Mouse (Mus musculus) forebrain, embryonic 12.5 days (tissue): ENCODE measurements around the gene Spock1. TPM values are rescaled to one million over a fixed set of nuclear protein-coding genes. Genes with fewer than 3 reads are reported as not detected.

Source experiments
- ATAC-seq: fragments of 200-750 bp; cut with Nextera tagmentation; 2 replicates; pipeline ENCODE4 v1.8.0; 2017; ENCODE audit warnings: moderate TSS enrichment; ENCODE audit not compliant: low FRiP score
- H3K27ac ChIP-seq: fragments of 300-500 bp; sonication (generic); 2 replicates; pipeline ENCODE4 v1.5.1; 2016; ENCODE audit warnings: mild to moderate bottlenecking
- H3K27me3 ChIP-seq: fragments of 300-500 bp; sonication (generic); 2 replicates; pipeline ENCODE4 v1.6.1; 2016; ENCODE audit warnings: mild to moderate bottlenecking
- H3K36me3 ChIP-seq: fragments of 300-500 bp; sonication (generic); replicated peaks from 2 replicates; pipeline ENCODE4 v1.6.1; 2016; ENCODE audit warnings: mild to moderate bottlenecking
- H3K4me1 ChIP-seq: fragments of 300-500 bp; sonication (generic); 2 replicates; pipeline ENCODE4 v1.6.1; 2016
- H3K4me2 ChIP-seq: fragments of 300-500 bp; sonication (generic); 2 replicates; pipeline ENCODE4 v1.6.1; 2016; ENCODE audit warnings: mild to moderate bottlenecking, moderate library complexity
- H3K4me3 ChIP-seq: fragments of 300-500 bp; sonication (generic); replicated peaks from 2 replicates; pipeline ENCODE4 v1.5.1; 2016; ENCODE audit warnings: mild to moderate bottlenecking
- H3K9ac ChIP-seq: fragments of 300-500 bp; sonication (generic); 2 replicates; pipeline ENCODE4 v1.6.1; 2016; ENCODE audit warnings: mild to moderate bottlenecking
- H3K9me3 ChIP-seq: fragments of 300-500 bp; sonication (generic); 2 replicates; pipeline ENCODE4 v1.6.1; 2016
- WGBS: fragments of 180-500 bp; shearing (Covaris S2); methylation state at CpG from one replicate; pipeline ENCODE4 v1.1.7; 2016; 5-methylcytosine and 5-hydroxymethylcytosine counted together
- polyA plus RNA-seq: library from polyadenylated mRNA; unstranded; fragments of >200 nt; fragmentation: Nextera tagmentation; extraction: Ambion mirVana; gene quantifications from 2 replicates; pipeline ENCODE4 v1.2.1, GENCODE M21; 2016

Gene Spock1
- polyA plus RNA-seq, 1 experiment from 2014 or later: 9.5 TPM

DNA sequence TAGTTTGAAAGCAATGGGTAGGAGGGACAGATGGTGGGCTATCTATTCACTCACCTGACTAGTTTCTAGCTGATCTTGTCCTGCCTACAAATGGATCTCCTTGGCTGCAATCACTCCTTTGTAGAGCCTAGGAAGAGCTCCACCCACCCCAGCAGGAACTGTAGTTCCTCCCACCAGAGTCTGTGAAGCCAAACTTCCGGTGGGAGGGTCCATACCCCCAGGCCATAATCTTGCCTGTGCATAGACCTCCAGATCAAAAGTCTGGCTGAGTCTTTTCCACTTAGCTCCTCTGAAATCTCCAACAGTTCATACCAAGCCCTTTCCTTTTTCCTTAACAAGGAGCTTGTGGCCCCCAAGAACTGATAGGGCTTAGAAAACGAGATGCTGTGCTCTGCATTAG, 78.0 kb downstream of the Spock1 start:
- Histone ChIP-seq H3K27ac (no peak overlapping the region), H3K4me1 (no peaks in the 10 kb centered on the region), H3K4me3 (no peak overlapping the region), H3K27me3 (no peaks in the 10 kb centered on the region), H3K4me2 (no peak overlapping the region), H3K9me3 (peaks cover 9% of the 10 kb centered on the region; the same call in 1 of the 2 replicates), H3K36me3 (no peaks in the 10 kb centered on the region), H3K9ac (no peak overlapping the region)
- ATAC-seq: no peak
- WGBS: 44% methylated on average over 2 of the region's 2 CpGs

DNA sequence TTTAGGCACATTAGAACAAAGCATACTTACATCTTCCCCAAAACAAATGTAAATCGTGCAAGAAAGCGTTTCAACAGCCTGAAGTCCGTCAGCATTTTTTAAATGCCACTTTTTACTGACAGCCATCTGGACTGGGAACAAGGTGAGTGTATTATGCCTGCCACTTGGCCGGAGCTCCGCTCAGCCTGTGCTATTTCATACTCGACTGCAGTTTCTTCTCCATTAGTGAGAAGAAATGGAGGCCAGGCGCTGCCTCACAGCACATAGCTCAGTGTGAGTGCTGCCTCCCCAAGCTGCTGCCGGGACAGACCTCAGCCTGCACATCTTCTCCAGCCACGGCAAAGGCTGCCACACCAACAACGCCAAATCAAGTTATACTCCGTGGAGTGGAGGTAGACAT, 91.9 kb downstream of the Spock1 start:
- Histone ChIP-seq H3K4me1 (no peaks in the 10 kb centered on the region), H3K9me3 (peaks cover 11% of the 10 kb centered on the region; the same call in 1 of the 2 replicates), H3K4me2 (no peak overlapping the region), H3K27ac (no peak overlapping the region), H3K4me3 (no peak overlapping the region), H3K9ac (no peak overlapping the region), H3K36me3 (no peaks in the 10 kb centered on the region), H3K27me3 (no peaks in the 10 kb centered on the region)
- no peak for ATAC-seq
- 90% methylated on average over 11 of the region's 11 CpGs for WGBS

DNA sequence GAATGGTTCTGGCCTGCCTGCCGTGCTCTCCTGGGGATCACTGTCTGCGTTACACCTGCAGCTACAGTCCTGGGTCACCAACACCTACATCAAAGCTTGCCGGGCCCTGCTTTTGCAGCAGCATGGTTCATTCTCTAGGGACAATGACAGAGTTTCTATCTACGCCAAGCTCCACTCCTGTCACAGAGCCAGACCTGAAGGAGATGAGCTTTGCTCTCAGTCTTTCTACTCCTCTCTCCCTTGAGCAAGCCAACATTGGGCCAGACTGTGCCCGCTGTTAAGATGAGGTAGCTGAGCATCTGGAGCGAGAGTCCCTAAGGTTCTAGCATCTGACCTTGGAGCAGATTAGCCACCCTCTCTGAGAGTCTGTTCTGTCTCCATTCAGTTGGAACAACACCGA, 95.5 kb downstream of the Spock1 start:
- H3K27ac ChIP-seq: no peak overlapping the region
- H3K4me1 ChIP-seq: no peaks in the 10 kb centered on the region
- no peaks in the 10 kb centered on the region for H3K27me3 ChIP-seq
- WGBS: 91% methylated on average over 7 of the region's 7 CpGs
- no peak overlapping the region for H3K9ac ChIP-seq
- H3K4me2 ChIP-seq: no peak overlapping the region
- no peak overlapping the region for H3K4me3 ChIP-seq
- ATAC-seq: no peak
- no peaks in the 10 kb centered on the region for H3K36me3 ChIP-seq
- peaks cover 7% of the 10 kb centered on the region; the same call in 1 of the 2 replicates for H3K9me3 ChIP-seq

DNA sequence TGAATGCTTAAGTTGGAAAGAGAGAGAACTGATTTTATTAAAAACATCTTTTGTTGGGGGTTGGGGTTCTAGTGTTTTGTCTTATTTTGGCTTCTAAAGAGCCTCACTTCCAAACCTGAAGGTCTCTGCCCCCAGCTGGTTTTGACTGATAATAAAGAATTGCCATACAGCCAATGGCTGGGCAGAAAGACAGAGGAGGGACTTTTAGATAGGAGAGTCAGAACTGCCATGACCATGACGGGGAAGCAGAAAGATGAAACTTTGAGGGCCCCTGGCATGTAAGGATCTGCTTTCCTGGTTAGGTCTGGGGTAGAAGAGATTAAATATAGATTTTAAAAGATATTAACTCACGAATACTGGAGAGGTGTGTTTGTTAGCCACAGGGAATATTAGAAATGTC, 96.9 kb downstream of the Spock1 start:
- H3K9ac ChIP-seq: no peak overlapping the region
- peaks cover 2% of the 10 kb centered on the region; the same call in 1 of the 2 replicates for H3K4me1 ChIP-seq
- no peaks in the 10 kb centered on the region for H3K9me3 ChIP-seq
- no peak overlapping the region for H3K27ac ChIP-seq
- 77% methylated on average over 2 of the region's 2 CpGs for WGBS
- no peak for ATAC-seq
- H3K36me3 ChIP-seq: no peaks in the 10 kb centered on the region
- no peaks in the 10 kb centered on the region for H3K27me3 ChIP-seq
- no peak overlapping the region for H3K4me2 ChIP-seq
- H3K4me3 ChIP-seq: no peak overlapping the region

DNA sequence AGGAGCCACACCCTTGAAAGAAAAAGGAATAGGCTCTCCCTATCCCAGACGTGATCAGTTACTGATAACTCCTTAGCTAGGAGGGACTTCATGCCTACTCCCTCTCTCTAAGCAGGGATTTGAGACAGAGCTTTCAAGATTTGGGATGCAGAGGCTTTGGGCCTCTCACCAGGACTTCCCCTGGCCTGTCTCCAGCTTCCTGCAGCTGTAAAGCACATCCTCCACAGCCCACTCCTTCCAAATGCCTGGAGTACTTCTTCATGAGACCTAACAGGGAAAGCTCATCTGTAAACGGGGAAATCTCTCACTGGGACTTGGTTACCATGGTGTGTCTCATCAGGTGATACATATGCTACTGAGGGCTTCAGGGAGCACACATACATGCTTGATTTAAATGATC, 97.3 kb downstream of the Spock1 start:
- Histone ChIP-seq H3K4me2 (no peak overlapping the region), H3K27ac (no peak overlapping the region), H3K4me1 (peaks cover 5% of the 10 kb centered on the region; the same call in 1 of the 2 replicates), H3K27me3 (no peaks in the 10 kb centered on the region), H3K4me3 (no peak overlapping the region), H3K9me3 (no peaks in the 10 kb centered on the region), H3K9ac (no peak overlapping the region), H3K36me3 (no peaks in the 10 kb centered on the region)
- ATAC-seq: no peak
- 59% methylated on average over 2 of the region's 2 CpGs for WGBS

DNA sequence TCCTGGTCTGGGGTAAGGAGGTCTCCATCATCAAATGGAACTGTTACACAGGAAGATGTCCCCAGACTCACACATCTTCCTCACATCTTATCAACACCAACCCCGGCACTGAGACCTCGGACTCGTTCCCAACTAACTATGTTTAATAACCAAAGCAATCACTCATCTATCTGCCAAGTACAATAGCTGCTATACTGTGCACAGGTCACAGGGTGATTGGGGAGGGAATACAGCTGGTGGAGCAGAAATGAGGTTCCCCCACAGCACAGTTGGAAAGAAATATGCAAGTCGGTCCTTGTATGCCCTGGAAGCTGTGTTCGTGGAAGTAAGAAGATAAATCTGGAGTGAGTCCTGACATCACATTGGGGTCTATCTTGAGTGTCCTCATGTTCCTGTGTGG, 98.0 kb downstream of the Spock1 start:
- Histone ChIP-seq H3K9me3 (no peaks in the 10 kb centered on the region), H3K27ac (no peak overlapping the region), H3K9ac (no peak overlapping the region), H3K4me2 (no peak overlapping the region), H3K36me3 (no peaks in the 10 kb centered on the region), H3K4me3 (no peak overlapping the region), H3K4me1 (peaks cover 5% of the 10 kb centered on the region; the same call in 1 of the 2 replicates), H3K27me3 (no peaks in the 10 kb centered on the region)
- ATAC-seq: no peak
- WGBS: 89% methylated on average over 5 of the region's 5 CpGs

DNA sequence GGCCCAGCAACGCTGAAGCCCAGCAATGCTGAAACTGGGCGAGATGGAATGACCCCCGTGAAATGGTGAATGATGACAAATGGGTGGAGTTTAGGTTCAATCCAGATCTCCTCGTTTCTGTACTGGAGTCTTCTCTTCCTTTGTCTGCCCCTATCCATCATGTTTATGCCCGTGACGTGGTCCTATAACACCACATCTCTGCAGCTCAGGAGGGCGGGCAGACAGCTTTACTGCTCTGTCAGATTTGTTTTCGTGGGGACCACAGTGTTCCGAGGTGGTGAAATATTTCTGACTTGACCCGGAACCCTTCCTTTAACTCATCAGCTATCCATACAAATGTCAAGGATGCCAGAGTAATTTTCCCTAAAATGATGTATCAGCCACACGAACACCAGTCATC, 98.5 kb downstream of the Spock1 start:
- 93% methylated on average over 11 of the region's 11 CpGs for WGBS

DNA sequence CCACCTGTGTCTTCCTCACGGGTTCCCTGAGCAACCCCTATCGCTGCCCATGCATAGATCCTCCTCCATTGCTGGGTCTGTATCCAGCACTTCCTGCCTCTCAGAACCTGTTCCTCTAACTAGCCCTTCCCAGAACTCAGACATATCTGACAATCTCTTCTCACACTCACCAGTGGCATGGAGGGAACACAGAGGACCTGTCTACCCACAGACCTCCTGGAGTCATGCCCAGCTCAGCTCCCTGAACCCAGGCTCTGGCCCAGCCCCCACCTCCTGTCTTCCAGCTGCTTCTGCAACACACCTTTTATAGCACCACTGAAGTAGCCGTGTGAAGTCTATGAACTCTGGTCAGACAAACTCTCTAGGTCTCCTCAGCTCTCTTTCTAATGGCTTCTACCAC, 101.3 kb downstream of the Spock1 start:
- Histone ChIP-seq H3K27me3 (no peaks in the 10 kb centered on the region), H3K9me3 (no peaks in the 10 kb centered on the region), H3K36me3 (no peaks in the 10 kb centered on the region), H3K9ac (no peak overlapping the region), H3K4me2 (no peak overlapping the region), H3K4me3 (no peak overlapping the region), H3K4me1 (peaks cover 5% of the 10 kb centered on the region; the same call in 1 of the 2 replicates), H3K27ac (no peak overlapping the region)
- 94% methylated on average over 3 of the region's 3 CpGs for WGBS
- ATAC-seq: no peak

More for the DNA sequence above, 98.5 kb downstream of the Spock1 start:
- Histone ChIP-seq H3K27ac (no peak overlapping the region), H3K27me3 (no peaks in the 10 kb centered on the region), H3K4me3 (no peak overlapping the region), H3K4me2 (no peak overlapping the region), H3K9ac (no peak overlapping the region), H3K4me1 (peaks cover 5% of the 10 kb centered on the region; the same call in 1 of the 2 replicates), H3K9me3 (no peaks in the 10 kb centered on the region), H3K36me3 (no peaks in the 10 kb centered on the region)
- ATAC-seq: no peak

DNA sequence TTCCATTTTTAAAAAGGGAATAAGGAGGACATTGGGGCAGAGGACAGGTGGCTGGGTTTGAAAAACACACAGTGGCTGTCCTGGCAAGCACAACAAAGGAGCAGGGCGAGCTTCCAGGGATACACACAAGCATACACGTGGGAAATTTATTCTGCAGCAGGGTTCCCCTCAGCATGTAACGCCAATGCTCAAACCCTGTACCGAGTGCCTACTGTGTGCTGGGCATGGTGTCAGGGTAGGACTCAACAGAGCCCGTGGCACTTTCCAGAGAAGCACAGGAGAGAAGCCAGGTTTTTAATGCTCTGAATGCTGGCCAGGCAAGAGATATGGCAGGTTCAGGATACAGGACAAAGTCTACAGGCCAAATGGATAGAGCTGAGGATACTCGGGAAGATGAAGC, 101.8 kb downstream of the Spock1 start:
- Histone ChIP-seq H3K27ac (no peak overlapping the region), H3K36me3 (no peaks in the 10 kb centered on the region)

DNA sequence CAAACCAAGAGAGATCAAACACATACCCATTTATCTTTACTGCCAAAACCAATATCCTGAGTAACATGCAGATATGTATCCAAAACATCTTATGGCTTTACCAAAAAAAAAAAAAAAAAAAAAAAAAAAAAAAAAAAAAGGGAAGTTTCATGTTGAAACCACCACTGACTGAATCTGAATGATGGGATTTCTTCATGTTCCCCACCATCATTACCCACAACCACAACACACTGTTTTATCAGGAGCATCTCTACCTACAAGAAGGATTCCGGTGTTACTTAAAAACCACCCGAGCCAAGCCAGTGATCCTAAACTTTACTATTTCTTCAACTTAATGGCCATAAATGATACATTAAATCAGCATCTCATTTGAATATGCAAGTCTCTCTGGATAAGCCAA, 109.5 kb downstream of the Spock1 start:
- WGBS: 95% methylated on average over 2 of the region's 2 CpGs
- H3K4me3 ChIP-seq: no peak overlapping the region
- no peaks in the 10 kb centered on the region for H3K27me3 ChIP-seq
- no peak for ATAC-seq
- no peak overlapping the region for H3K9ac ChIP-seq
- H3K36me3 ChIP-seq: no peaks in the 10 kb centered on the region
- no peak overlapping the region for H3K27ac ChIP-seq
- no peak overlapping the region for H3K4me2 ChIP-seq
- H3K9me3 ChIP-seq: no peaks in the 10 kb centered on the region
- H3K4me1 ChIP-seq: no peaks in the 10 kb centered on the region

More for the DNA sequence above, 101.8 kb downstream of the Spock1 start:
- Histone ChIP-seq H3K9ac (no peak overlapping the region), H3K27me3 (no peaks in the 10 kb centered on the region), H3K9me3 (no peaks in the 10 kb centered on the region), H3K4me3 (no peak overlapping the region), H3K4me2 (no peak overlapping the region), H3K4me1 (peaks cover 5% of the 10 kb centered on the region; the same call in 1 of the 2 replicates)
- ATAC-seq: no peak
- WGBS: 79% methylated on average over 6 of the region's 6 CpGs

DNA sequence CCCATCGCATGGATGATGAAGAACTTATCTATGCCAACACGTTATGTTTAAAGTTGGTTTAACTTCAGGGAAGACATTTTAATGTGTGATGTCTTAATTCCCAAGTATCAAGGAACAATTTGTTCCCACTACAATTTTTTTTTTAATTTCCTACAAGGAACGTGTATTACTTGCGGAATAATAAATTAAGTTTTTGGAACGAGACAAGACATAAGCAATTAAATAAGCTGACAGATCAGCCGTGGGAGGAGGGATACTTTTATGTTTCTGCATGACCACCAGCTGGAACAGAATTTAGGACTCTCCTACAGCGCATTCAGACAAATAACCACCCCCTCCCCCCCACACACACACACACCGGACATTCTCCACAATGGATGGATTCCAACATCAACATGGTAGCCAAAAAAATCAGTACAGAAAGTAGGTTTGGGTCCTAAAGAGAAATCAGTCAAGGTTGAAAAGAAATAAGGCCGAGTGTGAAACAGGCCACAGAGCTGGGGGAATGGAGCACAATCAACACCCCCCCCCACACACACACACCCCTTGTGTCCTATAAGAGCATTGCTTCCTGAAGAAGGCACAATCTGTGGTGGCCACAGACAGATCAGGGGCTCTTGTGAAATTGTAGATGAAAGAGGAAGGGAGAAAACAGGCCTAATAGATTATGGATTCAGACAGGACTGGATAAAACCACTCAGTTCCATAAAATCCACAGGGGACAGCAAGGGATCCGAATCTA, 111.0 kb downstream of the Spock1 start:
- H3K4me3 ChIP-seq: no peak overlapping the region
- H3K4me1 ChIP-seq: no peaks in the 10 kb centered on the region
- no peak overlapping the region for H3K27ac ChIP-seq
- no peaks in the 10 kb centered on the region for H3K36me3 ChIP-seq
- no peaks in the 10 kb centered on the region for H3K27me3 ChIP-seq
- ATAC-seq: no peak
- no peak overlapping the region for H3K4me2 ChIP-seq
- no peak overlapping the region for H3K9ac ChIP-seq
- WGBS: 88% methylated on average over 10 of the region's 10 CpGs
- no peaks in the 10 kb centered on the region for H3K9me3 ChIP-seq

DNA sequence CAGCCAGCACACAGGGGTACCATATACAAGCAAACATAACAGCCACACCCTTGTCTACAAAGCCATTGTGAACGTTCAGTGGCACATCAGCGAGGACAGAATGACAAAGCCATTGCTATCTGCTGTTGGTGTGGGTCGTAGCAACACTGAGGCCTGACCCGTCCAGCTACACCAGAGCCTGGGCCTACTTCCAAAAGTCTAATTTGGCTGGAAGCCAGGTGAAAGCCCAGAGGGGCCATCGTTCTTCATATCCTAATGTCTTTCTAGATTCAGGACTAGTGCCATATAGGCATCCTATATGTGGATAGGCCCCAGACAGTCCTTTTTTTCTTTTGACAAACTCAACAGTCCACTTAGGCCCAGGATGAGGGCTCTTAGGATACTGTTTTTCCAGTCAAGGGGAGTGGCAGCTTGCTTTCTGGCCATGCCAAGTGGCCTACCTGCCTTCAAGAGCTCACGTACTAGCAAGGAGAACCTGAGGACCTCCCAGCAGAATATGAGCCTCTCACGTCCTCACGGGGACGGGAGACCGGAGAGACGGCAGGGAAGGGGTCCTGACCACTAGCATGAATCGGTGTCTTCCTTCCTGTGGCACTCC, 114.4 kb downstream of the Spock1 start:
- Histone ChIP-seq H3K9me3 (no peaks in the 10 kb centered on the region), H3K27me3 (no peaks in the 10 kb centered on the region), H3K36me3 (no peaks in the 10 kb centered on the region), H3K4me2 (no peak overlapping the region), H3K4me1 (peaks cover 22% of the 10 kb centered on the region), H3K4me3 (no peak overlapping the region), H3K27ac (no peak overlapping the region), H3K9ac (no peak overlapping the region)
- WGBS: 89% methylated on average over 12 of the region's 12 CpGs
- no peak for ATAC-seq

DNA sequence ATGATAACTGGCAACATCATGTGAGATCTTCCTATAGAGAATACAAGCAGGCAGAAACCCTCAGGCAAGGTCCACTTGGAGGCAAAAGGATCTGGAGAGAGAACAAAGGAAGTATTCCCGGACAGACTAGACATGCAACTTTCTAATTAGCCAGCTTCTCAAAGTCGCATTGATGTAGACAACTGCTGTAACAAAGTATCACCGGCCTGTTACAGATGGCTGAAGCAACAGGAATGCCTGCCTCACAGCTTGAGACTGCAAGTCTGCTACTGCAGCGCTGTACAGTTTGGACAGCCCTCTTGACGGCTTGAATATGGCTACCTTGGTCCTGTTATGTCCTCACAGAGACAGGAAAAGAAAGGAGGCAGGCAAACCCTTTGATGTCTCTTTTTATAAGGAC, 118.3 kb downstream of the Spock1 start:
- H3K9ac ChIP-seq: no peak overlapping the region
- no peaks in the 10 kb centered on the region for H3K27me3 ChIP-seq
- no peaks in the 10 kb centered on the region for H3K36me3 ChIP-seq
- ATAC-seq: no peak
- H3K4me3 ChIP-seq: no peak overlapping the region
- H3K27ac ChIP-seq: no peak overlapping the region
- H3K9me3 ChIP-seq: peaks cover 5% of the 10 kb centered on the region; the same call in 1 of the 2 replicates
- H3K4me2 ChIP-seq: no peak overlapping the region
- 35% methylated on average over 5 of the region's 5 CpGs for WGBS
- peaks cover 22% of the 10 kb centered on the region for H3K4me1 ChIP-seq
